Mouse (Mus musculus) stomach, embryonic 14.5 days (tissue): ENCODE measurements around the gene Plcb1. TPM values are rescaled to one million over a fixed set of nuclear protein-coding genes. Genes with fewer than 3 reads are reported as not detected.

Experiments used
- ATAC-seq: fragments of 200-750 bp; cut with Nextera tagmentation; 2 replicates; pipeline ENCODE4 v1.8.0; 2017; ENCODE audit warnings: low read depth, moderate TSS enrichment; ENCODE audit not compliant: insufficient number of reproducible peaks, insufficient read depth, low FRiP score
- H3K27ac ChIP-seq: fragments of 300-500 bp; sonication (generic); 2 replicates; pipeline ENCODE4 v1.5.1; 2014; ENCODE audit warnings: mild to moderate bottlenecking, low read length, moderate library complexity, mixed read lengths
- H3K27me3 ChIP-seq: fragments of 300-500 bp; sonication (generic); 2 replicates; pipeline ENCODE4 v1.6.1; 2014; ENCODE audit warnings: low read length, control low read depth, mixed read lengths; ENCODE audit not compliant: control insufficient read depth, insufficient read depth
- H3K36me3 ChIP-seq: fragments of 300-500 bp; sonication (generic); 2 replicates; pipeline ENCODE4 v1.6.1; 2014; ENCODE audit warnings: mild to moderate bottlenecking, control low read depth, low read length, moderate library complexity, mixed read lengths; ENCODE audit not compliant: control insufficient read depth, insufficient read depth
- H3K4me1 ChIP-seq: fragments of 300-500 bp; sonication (generic); 2 replicates; pipeline ENCODE4 v1.6.1; 2014; ENCODE audit warnings: low read length, control low read depth, mixed read lengths; ENCODE audit not compliant: control insufficient read depth, insufficient read depth
- H3K4me2 ChIP-seq: fragments of 300-500 bp; sonication (generic); replicated peaks from 2 replicates; pipeline ENCODE4 v1.6.1; 2014; ENCODE audit warnings: low read depth, low read length, control low read depth
- H3K4me3 ChIP-seq: fragments of 300-500 bp; sonication (generic); 2 replicates; pipeline ENCODE4 v1.5.1; 2014; ENCODE audit warnings: low read depth, low read length, control low read depth
- H3K9ac ChIP-seq: fragments of 300-500 bp; sonication (generic); replicated peaks from 2 replicates; pipeline ENCODE4 v1.6.1; 2014; ENCODE audit warnings: low read depth, mild to moderate bottlenecking, control low read depth, low read length, moderate library complexity, mixed read lengths
- H3K9me3 ChIP-seq: fragments of 300-500 bp; sonication (generic); 2 replicates; pipeline ENCODE4 v1.6.1; 2016; ENCODE audit warnings: low read depth, low read length, control low read depth; ENCODE audit not compliant: control insufficient read depth
- WGBS: fragments of 180-500 bp; shearing (Covaris S2); extraction: QIAGEN DNeasy Blood & Tissue Kit; methylation state at CpG from one replicate; pipeline ENCODE4 v1.1.7; 2014; 5-methylcytosine and 5-hydroxymethylcytosine counted together
- polyA plus RNA-seq: library from polyadenylated mRNA; unstranded; fragments of >200 nt; fragmentation: Nextera tagmentation; extraction: Ambion mirVana; gene quantifications from 2 replicates; pipeline ENCODE4 v1.2.1, GENCODE M21; 2014

Plcb1 gene
- polyA plus RNA-seq, 1 experiment from 2014 or later = 25.3 TPM

DNA sequence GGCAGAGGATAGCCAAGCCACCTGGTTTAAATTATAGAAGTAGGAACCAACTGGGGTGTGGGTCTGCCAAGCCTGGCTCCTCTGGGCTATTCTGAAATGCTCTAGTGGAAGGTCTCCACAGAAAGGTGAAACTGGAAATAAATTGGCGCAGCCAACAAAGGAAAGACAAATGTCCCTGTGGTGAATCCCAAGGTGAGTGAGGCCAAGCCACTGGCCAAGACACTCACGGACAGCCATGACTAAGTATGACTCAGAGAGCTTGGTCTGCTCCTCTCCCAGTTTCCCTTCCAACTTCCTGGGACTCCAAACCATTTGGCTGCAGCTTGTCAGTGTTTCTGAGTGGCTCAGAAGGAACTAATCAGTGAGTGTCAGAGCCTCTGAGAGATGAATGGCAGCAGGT lies 126.7 kb downstream of the Plcb1 start:
- no peaks in the 10 kb centered on the region for H3K4me1 ChIP-seq
- 73% methylated on average over 2 of the region's 2 CpGs for WGBS

DNA sequence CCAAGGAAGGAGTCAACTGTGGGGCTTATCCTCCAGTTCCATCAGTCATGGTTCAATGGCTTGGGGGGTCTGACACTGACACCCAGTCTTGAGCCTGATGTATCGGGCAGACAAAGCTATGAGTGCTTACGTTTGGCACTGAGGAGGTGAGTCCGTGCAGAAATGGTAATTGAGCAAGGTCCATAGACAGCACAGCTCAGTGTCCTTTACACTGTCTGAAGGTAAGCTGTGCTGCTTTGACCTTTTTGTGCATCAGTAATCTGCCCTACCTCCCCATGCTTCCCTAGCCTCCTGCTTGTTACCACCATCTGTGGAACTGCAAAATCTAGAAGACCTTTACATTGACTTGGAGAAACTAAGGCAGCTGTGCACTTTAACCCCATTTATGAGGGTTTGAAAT lies 127.7 kb downstream of the Plcb1 start:
- Histone ChIP-seq H3K9ac (no peak overlapping the region), H3K4me2 (no peak overlapping the region), H3K27me3 (no peaks in the 10 kb centered on the region), H3K9me3 (no peaks in the 10 kb centered on the region), H3K4me1 (no peaks in the 10 kb centered on the region), H3K27ac (no peak overlapping the region), H3K36me3 (no peaks in the 10 kb centered on the region), H3K4me3 (no peak overlapping the region)
- ATAC-seq = no peak
- WGBS = 72% methylated on average over 3 of the region's 3 CpGs

More for the DNA sequence above, 126.7 kb downstream of the Plcb1 start:
- H3K4me3 ChIP-seq = no peak overlapping the region
- H3K36me3 ChIP-seq = no peaks in the 10 kb centered on the region
- no peak overlapping the region for H3K9ac ChIP-seq
- H3K9me3 ChIP-seq = no peaks in the 10 kb centered on the region
- no peak for ATAC-seq
- H3K27me3 ChIP-seq = no peaks in the 10 kb centered on the region
- H3K27ac ChIP-seq = no peak overlapping the region
- no peak overlapping the region for H3K4me2 ChIP-seq

DNA sequence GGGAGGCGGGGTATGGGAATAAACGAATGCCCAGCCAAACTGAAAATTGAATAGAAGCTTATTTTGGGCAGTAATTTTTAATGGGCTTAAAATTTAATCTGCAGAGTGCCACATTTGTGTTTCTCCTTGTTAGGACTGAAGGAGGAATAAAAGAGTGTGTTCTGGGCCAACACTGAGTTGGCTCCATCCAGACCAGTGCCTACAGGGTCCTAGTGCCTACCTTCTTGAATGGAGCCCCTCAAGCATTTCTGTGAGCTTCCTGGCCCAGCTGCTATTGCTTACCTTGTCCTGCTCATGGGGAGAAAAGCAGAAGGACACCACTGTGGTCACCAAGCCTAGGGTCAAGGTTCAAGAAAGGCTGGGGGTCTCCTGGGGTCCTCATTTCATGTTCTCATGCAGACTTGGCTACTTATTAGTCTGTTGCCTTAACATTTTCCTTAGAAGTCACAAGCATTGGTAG lies 128.3 kb downstream of the Plcb1 start:
- ATAC-seq = no peak
- H3K27me3 ChIP-seq = no peaks in the 10 kb centered on the region
- 80% methylated on average over 2 of the region's 2 CpGs for WGBS

DNA sequence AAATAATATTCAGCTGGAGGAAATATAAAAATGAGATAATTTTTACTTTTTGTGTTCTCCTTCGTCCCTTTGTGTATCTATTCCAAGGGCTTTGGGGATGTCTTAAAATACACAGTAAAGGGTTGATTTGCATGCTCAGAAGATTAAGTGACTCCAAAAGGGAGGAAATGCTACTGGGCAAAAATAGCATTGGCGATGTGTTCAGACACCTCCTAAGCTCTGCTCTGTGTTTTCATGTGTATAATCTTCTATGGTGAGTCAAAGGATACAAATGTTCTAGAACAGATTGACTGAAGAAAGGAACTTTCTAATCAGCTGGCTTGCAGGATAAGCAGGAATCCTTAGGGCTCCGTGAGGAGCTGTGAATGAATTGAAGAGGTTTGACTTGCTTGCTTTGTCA lies 129.2 kb downstream of the Plcb1 start:
- Histone ChIP-seq H3K9ac (no peak overlapping the region), H3K36me3 (no peaks in the 10 kb centered on the region), H3K4me1 (no peaks in the 10 kb centered on the region), H3K27me3 (no peaks in the 10 kb centered on the region), H3K9me3 (no peaks in the 10 kb centered on the region), H3K4me3 (no peak overlapping the region), H3K4me2 (no peak overlapping the region), H3K27ac (no peak overlapping the region)
- WGBS = 82% methylated on average over 3 of the region's 3 CpGs
- no peak for ATAC-seq

More for the DNA sequence above, 128.3 kb downstream of the Plcb1 start:
- Histone ChIP-seq H3K9me3 (no peaks in the 10 kb centered on the region), H3K36me3 (no peaks in the 10 kb centered on the region), H3K4me1 (no peaks in the 10 kb centered on the region), H3K4me3 (no peak overlapping the region), H3K9ac (no peak overlapping the region), H3K4me2 (no peak overlapping the region), H3K27ac (no peak overlapping the region)

DNA sequence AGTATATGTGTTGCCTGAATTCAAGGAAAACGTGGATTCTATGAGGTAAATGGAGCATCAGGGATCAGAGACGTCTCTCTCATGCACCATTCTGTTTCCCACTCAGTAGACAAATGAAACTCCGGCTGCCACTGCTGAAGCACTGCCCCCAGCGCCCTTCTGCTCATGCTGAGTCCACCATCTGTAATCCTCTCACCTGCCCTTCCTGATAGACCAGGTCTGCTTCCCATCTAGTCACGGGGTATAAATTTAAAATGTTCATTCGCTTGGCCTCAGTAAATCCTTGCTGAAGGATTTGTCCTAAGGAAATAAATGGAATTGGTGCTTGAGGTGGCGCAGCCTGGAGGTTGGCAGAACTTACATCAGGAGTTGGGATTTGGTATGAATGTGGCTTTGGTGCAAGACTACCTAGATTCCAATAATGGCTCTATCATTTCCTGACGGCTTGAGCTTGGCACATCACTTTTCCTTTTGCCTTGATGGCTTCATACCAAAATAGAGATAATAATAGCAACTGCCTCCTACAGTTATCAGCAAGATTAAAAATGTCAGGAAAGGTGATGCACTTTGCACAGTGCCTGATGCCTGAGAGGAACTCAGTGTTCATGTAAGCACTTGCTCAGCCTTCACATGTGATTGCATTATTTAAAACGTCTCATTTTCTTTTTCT lies 134.9 kb downstream of the Plcb1 start:
- Histone ChIP-seq H3K27me3 (no peaks in the 10 kb centered on the region), H3K9ac (no peak overlapping the region), H3K4me2 (no peak overlapping the region), H3K36me3 (no peaks in the 10 kb centered on the region), H3K4me3 (no peak overlapping the region), H3K4me1 (no peaks in the 10 kb centered on the region), H3K27ac (no peak overlapping the region), H3K9me3 (no peaks in the 10 kb centered on the region)
- ATAC-seq = no peak
- WGBS = 82% methylated on average over 9 of the region's 9 CpGs

DNA sequence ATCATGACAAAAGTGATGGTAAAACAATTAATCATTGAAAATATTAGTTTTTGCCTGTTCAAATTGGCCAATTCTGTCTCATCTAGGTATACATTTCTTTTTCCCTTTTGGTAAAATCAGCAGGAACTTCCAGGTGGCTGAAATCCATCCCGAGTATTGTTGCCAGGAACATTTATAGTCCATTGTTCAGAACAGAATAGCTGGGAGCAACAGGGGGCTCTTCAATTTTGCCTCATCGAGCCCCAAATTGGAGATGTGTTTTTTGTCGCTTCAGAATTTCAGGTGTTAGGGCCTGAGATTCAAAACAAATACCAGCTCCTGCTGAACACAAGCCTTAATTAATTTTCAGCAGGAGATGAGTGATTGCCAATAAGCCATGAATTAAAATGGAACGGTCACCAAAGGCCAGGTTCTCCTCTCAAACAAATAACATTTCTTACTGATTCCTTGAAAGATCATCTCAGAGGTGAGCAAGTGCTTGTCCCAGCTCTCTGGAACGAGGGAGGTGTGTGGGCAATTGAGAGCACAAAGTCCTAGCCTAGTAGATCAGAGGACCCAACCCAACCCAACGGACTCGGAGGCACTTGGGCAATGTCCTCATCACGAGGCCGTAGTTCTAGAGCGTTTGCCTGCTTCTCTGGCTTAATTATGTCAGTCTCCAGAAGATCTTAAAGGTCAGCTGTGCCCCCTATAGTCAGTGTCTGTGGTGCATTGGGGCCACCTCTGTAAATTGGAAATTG lies 136.9 kb downstream of the Plcb1 start:
- Histone ChIP-seq H3K36me3 (no peaks in the 10 kb centered on the region), H3K4me1 (no peaks in the 10 kb centered on the region), H3K4me3 (no peak overlapping the region), H3K9ac (no peak overlapping the region), H3K9me3 (no peaks in the 10 kb centered on the region), H3K4me2 (no peak overlapping the region), H3K27ac (no peak overlapping the region), H3K27me3 (no peaks in the 10 kb centered on the region)
- ATAC-seq = no peak
- 84% methylated on average over 10 of the region's 10 CpGs for WGBS

DNA sequence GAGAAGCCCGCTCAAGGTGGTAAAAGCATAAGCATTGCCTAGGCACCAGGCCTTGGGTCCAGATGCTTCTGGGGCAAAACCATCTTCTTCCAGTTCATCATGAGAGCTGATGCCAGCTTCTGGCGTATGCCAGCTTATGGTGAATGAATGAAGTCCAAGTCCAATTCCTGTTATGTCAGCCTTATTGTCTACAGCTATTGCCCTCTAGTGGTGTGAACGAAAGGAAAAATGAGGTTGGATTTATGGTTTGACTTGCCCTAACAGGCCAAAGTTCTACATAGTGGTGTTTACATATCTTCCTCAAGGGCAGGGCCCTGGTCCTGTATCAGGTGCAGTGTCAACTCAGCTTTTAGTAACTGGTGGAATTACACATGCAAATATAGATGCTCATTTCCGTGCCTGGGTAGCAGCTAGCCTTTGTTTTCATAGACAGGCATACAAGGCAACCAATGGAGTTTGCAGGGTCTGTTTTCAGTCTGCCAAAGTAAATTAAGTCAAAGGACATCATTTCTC lies 138.3 kb downstream of the Plcb1 start:
- Histone ChIP-seq H3K27me3 (no peaks in the 10 kb centered on the region), H3K4me3 (no peak overlapping the region), H3K4me1 (no peaks in the 10 kb centered on the region), H3K27ac (no peak overlapping the region), H3K36me3 (no peaks in the 10 kb centered on the region), H3K9ac (no peak overlapping the region), H3K9me3 (no peaks in the 10 kb centered on the region), H3K4me2 (no peak overlapping the region)
- no peak for ATAC-seq
- WGBS = 85% methylated on average over 4 of the region's 4 CpGs

DNA sequence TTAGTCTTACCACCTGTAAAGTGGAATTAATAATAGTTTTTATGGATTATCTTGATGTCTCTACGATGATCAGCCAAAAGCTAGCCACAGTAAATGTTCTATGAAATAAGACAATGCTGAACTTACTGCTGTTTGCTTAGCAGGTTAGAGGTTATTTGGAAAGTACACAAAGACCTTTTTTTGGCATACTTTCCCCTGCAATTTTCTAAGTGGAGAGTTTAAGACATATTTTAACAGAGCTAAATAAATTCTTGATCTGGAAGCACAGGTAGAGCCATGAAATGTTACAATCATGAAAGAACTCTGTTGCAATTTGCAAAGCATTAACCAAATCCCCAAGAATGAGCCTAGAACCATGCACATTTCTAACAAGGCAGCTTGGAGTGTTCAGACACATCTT lies 140.4 kb downstream of the Plcb1 start:
- no peak overlapping the region for H3K4me2 ChIP-seq
- H3K9ac ChIP-seq = no peak overlapping the region
- H3K4me1 ChIP-seq = no peaks in the 10 kb centered on the region
- 66% methylated on average over 1 of the region's 1 CpGs for WGBS
- no peaks in the 10 kb centered on the region for H3K9me3 ChIP-seq
- ATAC-seq = no peak
- H3K36me3 ChIP-seq = no peaks in the 10 kb centered on the region
- no peak overlapping the region for H3K4me3 ChIP-seq
- H3K27ac ChIP-seq = no peak overlapping the region
- H3K27me3 ChIP-seq = no peaks in the 10 kb centered on the region
